Mouse (Mus musculus): Measurements from ENCODE around the gene Phf5a.
A peak's percentile ranks its signal among the peaks of the same experiment; 100 is the strongest.

Phf5a gene

DNA sequence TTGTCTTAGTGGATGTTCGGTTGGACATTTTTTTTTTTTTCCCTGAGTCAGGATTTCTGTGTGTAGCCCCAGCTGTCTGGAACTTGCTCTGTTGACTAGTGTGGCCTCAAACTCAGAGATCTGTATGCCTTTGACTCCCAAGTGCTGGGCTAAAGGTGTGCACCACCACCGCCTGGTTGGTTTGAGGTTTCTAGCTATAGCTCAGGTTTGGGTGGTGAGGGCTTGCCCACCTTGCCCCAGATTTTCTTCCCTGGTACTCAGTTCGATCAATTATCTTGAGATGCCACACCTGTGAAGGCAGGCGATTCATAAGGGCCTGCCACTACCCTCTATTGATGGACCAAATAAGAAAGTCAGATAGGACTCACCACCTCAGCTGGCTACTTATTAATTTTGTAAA lies 24.6 kb downstream of the Phf5a start:
- no peak for DNase-seq

DNA sequence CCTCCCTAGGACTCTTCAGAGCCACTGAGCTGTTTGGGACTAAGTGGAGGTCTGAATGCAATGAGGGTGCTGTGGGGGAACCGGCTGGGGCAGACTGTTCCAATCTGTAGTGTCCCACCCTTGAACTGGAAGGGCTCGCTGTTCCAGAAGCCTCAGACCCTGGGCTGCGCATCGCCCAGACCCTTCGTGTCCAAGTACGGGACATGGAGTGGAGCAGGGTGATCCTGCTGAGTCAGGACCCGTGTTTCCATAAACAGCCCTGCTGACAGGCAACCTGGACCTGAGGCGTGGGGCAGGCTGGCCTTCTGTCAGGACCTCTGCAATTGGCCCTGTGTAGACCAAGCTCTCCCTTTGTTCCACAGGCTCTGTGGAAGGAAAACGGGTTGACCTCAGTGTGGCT lies 25.0 kb downstream of the Phf5a start:
- DNase-seq, result no peak

DNA sequence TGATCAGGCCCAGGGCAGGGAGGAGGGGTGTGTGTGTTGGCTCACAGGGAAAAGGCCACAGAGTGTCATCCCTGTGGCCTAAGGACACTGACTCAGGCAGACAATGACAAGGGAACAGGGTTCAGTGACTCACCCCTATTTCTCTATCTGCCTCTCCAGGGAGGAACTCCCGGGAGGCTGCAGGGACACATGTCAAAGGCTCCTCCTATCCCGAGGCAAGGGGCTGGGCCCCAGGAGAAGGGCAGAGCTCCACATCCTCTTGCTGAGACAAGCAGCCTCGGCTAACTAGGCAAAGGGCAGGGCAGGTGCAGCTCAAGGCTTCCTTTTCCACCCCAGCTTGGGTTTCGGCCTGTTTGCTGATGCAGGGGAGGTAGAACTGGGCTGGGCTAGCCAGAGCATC lies 26.0 kb downstream of the Phf5a start:
- no peak for DNase-seq

DNA sequence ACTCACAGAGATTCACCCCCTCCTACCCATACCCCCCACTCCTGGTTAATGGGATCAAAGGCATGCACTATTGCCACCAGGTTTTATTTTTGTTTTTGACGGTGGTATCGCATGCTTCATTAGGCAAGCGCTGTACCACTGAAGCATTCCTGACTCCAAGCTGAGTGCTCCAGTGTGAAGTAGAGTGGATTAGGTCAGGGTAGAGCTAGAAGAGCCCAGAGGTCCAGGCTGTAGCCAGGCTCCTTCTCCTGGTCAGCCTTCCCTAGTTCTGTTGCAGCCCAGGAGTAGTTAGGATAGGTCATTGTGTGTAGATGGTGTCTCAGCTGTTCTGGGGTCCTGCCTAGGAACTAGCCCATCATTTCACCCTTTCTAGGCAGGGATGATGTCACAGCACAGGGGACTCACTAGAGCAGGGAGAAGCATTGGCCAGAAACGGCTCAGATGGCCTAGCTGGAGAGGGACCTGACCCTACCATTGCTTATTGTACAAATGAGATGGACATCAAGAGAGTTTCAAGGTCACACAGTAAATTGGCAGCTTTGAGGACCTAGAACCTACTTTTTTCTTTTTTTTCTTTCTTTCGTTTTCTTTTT lies 26.6 kb downstream of the Phf5a start:
- no peak for DNase-seq

DNA sequence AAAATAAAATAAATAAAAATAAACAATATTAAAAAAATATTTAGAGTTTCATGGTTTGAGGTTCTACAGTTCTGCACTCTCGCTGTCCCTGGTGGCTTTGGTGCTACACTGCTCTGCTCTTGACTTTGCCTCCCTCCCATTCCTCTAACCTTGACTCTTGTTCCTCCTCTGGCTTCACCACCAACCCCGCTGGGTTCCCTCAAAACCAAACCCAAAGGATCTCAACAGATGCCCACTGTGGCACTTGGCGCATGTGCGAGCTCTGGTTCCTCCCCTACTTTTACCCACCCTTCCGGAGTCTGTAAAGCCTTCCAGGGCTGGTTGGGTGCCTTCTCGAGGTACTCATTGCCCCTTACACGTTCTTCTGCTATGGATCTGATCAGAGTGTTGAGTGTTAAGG lies 29.4 kb downstream of the Phf5a start:
- DNase-seq, result no peak

DNA sequence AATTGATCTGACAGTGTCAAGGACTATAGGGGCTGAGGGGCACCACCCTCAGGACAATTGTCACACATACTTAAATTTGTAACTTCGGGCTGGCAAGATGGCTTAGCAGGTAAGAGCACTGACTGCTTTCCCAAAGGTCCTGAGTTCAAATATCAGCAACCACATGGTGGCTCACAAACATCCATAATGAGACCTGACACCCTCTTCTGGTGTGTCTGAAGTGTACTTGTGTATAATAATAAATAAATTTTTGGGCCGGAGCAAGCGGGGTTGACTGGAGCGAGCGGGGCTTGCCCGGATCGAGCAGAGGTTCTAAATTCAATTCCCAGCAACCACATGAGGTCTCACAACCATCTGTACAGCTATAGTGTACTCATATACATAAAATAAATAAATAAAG lies 31.4 kb downstream of the Phf5a start:
- DNase-seq, result no peak

DNA sequence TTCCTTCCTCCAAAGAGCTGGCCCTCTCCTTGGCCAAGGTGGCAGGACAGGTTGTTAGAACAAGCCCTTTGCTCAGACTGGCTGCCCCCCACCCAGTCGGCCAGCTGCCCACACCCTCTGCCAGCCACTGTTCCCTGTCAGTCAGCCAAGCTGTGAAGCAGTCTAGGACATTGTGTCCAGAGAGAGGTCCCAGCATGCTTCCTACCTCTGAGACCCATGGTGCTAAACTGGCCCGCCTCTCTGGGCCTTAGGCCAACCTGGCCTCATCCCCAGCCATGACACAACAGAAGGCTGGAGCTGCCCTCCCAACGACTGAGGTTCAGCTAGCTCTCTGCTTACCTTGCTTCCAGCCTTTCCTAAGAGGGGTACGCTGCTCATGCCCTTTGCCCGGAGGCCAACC lies 32.1 kb downstream of the Phf5a start:
- DNase-seq, result peak; percentile 97 to 98

DNA sequence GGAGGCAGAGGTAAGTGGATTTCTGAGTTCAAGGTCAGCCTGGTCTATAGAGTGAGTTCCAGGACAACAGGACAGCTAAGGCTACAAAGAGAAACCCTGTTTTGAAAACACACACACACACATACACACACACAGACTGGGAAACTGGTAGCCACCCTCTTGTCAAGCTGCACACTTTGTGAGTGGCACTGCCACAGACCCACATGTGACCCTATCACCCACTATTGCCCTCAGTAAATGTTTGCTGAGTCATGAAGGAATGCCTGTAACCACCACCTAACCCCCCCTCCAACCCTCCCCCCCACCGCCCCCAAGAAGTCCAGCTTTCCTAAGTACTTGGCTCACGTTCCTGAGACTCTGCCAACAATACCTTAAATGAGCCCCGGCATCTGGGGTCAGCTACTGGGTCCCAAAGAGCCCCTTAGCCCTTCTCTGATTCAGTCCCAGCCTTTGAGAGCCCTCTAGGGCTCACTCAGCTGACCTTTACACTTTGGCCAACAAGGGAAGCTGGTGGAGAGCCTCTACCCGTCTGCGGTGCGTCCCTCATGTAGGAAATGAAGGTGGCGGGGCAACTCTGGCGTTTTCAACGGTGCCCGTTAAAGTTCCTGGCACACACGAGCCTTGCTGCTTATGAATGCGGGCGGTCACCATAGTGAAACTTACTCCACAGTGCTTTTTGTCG lies 33.0 kb downstream of the Phf5a start:
- DNase-seq, result no peak

DNA sequence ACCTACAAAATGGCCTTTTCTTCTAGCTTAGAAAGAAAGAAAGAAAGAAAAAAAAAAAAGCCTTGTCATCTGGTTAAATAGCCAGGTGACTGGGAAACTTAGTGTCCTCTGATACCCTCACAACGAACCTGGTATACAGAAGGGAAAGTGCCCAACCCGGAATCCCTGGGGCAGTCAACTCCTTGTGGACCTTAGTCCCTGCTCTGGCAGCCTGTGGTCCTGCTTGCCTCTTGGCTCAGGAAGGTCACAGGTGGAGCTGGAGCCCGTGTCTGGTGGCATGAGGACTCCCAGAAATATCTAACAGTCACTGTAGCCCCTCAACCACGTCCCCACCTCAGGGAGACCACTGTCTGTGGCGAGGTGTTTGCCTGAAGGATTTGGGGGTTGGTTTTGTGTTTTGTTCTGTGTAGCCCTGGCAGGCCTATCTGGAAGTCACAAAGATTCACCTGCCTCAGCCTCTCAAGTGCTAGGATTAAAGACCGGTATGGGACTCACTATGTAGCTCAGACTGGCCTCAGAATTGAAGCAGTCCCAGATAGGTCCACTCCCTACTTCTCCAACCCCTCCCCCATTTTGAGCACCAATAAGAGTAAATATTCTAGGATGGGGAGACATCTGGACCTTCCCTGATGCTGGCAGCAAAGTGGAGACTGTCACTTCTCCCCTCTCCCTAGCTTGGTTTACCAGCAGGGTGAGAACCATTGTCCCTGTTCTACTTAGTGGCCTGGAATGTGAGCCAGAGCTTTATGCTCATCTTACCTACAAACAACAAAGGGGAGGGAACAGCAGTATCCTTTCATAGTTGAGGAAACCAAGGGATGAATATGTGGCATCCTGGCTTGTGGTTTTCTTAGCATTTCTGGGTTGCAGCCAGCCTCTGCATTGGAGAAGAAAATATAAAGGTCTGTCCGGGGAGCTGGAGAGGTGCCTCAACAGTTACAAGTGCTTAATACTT lies 34.5 kb downstream of the Phf5a start:
- peak in 1 of 2 experiments; percentile 54 for DNase-seq

DNA sequence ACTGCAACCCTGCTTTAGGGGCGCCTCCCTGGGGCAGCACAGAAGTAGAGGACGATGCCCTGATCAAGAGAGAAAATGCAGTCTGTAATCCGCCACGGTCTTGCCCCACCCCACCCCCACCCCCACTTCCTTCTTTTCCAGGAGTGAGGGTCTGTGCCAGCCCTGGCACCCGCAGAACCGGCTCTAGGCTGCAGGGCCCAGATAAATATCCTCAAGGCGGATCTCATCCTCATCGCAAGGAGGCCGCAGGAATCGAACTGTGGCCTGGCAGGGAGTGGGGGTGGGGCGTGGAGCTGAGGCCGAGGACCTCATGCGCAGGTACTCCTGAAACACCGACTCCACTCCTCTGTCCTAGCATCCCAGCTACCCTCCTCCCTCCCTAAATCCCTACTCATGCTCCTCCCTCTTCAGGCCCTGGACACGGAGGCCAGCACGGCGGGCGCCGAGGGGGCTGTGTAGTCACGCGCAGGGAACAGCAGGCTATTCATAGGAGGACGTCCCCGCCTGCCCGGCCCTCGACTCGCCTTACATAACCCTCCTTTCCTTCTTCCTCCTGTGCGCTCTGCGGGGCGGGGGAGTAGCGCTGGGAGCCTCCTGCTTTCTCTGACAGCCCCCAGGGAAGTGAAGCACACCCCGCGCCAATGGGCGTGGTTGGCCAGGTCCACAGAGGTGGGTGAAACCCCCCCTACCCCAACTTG lies 35.4 kb downstream of the Phf5a start:
- DNase-seq, result peak; percentile 88 to 91

DNA sequence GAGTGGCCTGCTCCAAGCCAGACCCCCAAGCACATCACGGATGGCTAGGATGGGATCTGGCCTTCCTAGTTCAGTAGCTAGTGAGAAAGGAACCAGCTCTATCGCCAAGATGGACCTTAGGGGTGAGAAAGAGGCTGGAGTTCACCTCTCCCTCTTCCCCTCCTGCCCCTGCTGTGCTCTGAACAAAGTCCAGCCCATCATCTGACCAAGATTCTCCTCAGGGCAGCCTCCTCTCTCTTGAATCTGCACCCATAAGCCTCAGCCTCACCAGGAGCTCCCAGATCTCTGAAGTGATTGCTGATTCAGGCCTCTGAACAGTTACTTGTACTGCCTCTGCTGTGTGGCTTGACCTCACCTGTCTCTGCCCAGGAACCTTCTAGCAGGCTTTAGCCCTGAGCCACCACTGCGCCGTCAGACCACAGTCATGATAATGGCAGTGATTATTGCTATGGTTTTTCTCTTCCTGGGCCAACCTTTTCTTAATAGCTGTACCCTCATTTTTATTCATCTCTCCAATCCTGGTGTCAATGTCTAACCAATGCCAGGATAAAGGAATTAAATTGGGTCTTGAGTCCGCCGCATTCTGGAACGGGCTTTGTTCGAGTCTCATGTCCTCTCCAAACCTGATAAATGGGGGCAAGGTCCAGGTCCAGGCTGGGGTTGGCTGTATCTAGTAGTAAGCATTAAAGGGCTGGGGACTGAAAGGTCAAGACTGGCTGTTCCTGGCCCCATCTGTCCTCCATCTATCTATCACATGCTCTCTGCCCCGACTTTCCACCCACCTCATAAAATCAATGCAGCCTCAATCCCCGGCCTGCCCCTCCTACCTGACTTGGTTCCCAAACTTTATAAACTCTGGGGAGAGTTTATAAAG lies 36.5 kb downstream of the Phf5a start:
- DNase-seq, result peak in 1 of 2 experiments; percentile 29

DNA sequence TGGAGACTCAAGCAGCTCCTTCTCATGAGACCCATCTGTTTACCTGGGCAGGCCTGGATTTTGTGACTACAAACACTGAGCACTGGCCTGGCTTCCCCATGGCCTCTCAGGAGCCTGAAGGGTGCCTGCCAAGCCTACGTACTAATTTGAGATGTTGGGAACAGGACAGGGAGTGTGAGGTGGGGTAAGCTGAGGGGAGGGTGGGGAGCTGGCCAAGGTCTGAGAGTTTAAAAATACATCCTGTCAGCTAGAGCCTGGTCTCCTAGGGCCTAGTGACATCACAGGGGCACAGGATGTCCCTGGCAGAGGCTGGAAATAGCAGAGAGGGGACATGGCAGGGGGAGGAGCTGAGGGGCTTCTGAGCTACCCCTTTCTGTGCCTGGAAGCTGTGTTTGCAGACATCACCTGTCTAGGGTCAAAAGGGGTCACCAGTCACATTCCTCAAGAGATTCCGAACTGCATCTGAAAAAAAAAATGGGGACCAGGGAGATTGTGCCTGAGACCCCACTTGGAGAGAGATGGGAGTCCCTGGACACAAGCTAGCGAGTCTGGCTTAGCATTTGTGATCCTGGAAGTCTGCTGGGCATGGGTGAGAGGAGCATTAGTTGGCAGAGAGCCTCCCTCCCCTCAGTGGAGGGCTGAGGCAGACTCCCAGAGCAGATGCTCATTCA lies 37.4 kb downstream of the Phf5a start:
- DNase-seq, result peak; percentile 62 to 66

DNA sequence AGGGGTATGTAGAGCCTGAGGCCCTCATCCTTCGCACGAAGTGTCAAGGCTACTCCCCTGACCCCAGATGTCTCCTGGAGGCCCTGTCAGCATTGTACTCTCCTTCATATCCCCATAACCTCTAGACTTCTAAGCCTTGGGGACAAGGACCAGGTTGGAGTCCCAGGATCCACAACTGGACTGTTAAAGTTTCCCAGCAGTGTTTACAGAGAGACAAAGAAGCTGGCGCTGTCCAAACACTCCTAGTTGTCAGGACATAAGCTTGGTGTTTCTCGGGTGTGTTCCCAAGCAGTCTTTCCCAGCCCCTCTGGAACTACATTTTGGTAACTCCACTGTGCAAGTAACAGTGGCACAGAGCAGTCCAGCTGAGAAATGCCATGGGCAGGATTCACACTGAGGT lies 38.2 kb downstream of the Phf5a start:
- no peak for DNase-seq

DNA sequence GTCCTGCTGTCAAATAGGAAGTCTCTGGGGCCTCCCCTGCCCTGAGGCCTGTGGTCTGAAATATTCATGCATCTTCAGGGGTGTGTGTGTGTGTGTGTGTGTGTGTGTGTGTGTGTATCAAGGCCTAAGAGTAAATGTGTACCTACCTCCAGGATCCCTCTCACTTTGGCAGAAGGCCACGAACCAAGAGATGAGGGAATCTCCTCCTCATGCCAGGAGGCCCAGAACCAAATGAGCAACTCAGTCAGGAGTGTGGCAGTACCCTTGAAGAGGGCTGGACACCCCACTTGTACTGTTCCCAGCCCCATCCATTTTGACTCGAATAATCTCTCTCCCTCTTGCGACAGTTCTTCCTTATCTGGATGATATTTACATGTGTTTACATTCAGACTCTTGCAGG lies 39.5 kb downstream of the Phf5a start:
- DNase-seq, result no peak

DNA sequence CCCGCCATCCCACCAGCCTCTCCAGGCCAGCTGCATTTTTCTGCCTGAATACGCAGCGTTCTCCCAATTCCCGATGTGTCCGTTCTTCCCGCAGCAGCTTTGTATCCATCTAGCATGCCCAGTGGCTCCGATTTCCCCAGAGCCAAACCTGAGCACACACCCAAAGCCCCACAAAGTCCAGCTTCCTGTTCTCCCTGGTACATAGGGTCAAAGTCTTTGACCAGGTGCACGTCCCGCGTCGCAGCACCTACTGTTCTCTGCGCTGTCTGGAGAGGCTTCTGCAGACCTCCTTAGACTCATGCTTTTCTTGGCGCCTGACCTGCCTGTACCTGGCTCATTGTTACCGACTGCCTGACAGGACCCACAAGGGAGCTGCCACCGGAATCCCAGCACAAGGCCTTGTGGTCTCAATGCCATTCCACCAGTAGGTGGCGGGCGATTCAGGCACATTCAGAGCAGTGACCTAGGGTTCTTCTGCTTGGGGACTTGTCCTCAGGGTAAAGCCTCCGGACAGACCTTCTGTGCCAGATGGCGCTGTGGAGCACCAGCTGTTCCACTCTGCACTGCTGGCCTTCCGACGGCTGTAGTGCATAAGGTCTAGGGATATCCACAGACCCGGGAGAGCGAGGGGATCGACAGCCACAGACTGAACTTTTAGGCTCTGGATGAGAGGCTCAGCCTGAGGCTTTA lies 40.4 kb downstream of the Phf5a start:
- DNase-seq, result peak; percentile 94 to 96

DNA sequence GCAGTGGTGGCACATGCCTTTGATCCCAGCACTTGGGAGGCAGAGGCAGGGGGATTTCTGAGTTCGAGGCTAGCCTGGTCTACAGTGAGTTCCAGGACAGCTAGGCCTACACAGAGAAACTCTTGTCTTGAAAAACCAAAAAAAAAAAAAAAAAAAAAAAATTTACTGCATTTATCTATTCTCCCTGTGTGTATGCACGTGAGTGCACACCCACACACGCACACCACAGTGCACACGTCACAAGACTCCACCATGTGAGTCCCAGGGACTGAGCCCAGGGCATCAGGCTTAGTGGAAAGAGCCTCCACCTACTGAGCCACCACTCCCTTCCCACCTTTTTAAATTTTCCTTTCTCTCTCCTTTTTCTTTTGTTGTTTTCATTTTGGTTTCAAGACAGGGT lies 41.2 kb downstream of the Phf5a start:
- no peak for DNase-seq

DNA sequence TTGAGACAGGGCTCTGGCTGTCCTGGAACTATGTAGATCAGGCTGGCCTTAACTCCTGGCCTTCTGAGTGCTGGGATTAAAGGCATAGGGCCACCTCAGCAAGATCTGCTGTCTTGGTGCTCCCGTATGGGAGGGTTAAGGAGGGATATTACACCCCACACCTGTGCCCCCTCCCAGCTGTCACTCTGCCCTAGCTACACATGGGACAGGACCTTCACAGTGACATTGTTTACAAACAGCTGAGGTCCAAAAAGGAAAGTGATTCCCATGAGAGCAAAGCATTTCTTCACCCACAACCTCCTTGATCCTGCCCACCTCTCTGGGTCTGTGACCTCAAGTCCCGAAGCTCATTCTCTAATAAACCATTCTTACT lies 42.5 kb downstream of the Phf5a start:
- no peak for DNase-seq

DNA sequence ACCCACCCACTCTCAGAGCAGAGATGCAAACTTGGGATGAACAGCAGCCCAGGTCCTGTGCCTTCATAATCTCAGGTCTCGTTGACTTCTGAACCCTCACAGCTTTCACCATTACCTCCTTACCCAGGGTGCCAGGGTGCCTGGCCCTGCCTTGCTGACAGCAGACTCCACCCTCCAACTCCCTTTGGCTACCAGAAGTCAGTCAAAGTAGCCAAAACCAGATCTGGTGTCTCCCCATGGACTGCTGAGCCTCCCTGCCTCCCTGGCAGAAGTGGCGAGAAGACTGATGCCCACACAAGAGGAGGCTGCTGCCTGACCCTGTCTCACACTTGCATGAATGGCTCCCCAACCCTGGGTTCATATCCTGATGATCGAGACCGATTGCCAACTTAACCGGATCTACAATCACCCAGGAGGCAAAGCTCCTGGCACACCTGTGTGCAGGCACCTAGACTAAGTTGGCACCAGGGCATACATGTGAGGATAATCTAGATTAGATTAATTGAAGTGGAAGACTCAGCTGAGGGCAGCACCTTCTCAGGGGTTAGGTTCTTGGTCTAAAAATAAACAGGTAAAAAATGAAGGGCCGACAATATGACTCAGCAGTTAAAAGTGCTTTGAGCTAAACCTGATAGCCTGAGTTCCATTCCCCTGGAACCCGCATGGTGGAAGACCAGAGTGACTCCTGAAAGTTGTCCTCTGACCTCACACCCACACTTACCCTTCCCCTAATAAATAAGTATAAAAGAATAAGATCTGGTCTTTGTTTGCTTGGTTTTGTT lies 43.1 kb downstream of the Phf5a start:
- DNase-seq, result no peak

DNA sequence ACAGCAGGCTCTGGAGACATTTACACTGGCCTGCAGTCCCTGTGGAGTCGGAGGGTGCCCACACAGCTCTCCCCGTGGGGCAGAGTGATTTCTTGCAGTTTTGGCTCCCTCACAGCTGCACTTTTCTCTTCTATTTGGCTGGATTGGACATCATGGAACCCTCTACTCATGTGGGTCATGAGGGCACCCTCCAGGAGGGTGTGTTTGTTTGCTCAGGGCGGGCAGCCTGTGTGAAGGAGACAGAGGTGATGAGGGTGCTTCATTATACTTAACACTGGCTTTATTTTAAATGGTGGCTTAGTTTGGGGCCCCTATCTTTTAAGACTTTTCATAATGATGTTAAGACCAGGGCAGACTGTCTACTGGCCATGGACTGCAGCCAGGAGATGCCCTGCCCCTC lies 46.9 kb downstream of the Phf5a start:
- no peak for DNase-seq

DNA sequence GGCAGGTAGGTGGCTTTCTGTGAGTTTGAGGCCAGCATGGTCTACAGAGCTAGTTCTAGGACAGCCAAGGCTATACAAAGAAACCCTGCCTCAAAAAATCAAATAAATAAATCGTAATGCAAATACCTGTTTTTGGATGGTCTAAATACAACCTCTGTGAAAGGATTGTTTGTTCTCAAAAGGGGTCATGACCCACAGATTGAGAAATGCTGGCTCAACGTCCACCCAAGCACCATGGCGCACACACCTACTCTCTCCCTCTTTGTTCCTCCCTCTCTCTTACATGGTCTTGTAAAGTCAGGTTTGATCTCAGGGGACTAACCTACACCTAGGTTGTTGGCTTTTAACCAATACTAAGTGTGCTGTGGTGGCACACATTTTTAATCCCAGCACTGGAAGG lies 49.1 kb downstream of the Phf5a start:
- DNase-seq, result no peak
